Mouse (Mus musculus): ENCODE results near the gene M1ap.

The M1ap gene

GRCm38 (mm10) chr6:83011255-83011654 lies 64.6 kb downstream of the M1ap start:
- no peak for DNase-seq

- no peak for DNase-seq
These were observed 65.1 kb downstream of the M1ap start for GRCm38 (mm10) chr6:83011756-83012155.

- DNase-seq = no peak
These were observed 66.7 kb downstream of the M1ap start for GRCm38 (mm10) chr6:83013444-83013843.

GRCm38 (mm10) chr6:83014482-83015466 lies 68.1 kb downstream of the M1ap start:
- DNase-seq = no peak

- no peak for DNase-seq
These were observed 69.0 kb downstream of the M1ap start for GRCm38 (mm10) chr6:83015749-83016148.

- peak; percentile 55 for DNase-seq
These were observed 70.5 kb downstream of the M1ap start for GRCm38 (mm10) chr6:83017190-83017589.

GRCm38 (mm10) chr6:83019044-83019443 lies 72.3 kb downstream of the M1ap start:
- DNase-seq = no peak

- no peak for DNase-seq
These were observed 73.4 kb downstream of the M1ap start for GRCm38 (mm10) chr6:83020121-83020520.

- DNase-seq = no peak
These were observed 74.3 kb downstream of the M1ap start for GRCm38 (mm10) chr6:83020836-83021593.

GRCm38 (mm10) chr6:83023008-83023407 lies 76.3 kb downstream of the M1ap start:
- DNase-seq = no peak

GRCm38 (mm10) chr6:83023786-83024185 lies 77.1 kb downstream of the M1ap start:
- no peak for DNase-seq

- no peak for DNase-seq
These were observed 77.7 kb downstream of the M1ap start for GRCm38 (mm10) chr6:83024421-83024820.

- no peak for DNase-seq
These were observed 78.5 kb downstream of the M1ap start for GRCm38 (mm10) chr6:83025221-83025620.

GRCm38 (mm10) chr6:83027293-83027692 lies 80.6 kb downstream of the M1ap start:
- DNase-seq = no peak

- DNase-seq = no peak
These were observed 81.0 kb downstream of the M1ap start for GRCm38 (mm10) chr6:83027706-83028105.

- DNase-seq = no peak
These were observed 83.1 kb downstream of the M1ap start for GRCm38 (mm10) chr6:83029777-83030176.

- no peak for DNase-seq
These were observed 84.4 kb downstream of the M1ap start for GRCm38 (mm10) chr6:83031111-83031510.

- no peak for DNase-seq
These were observed 85.4 kb downstream of the M1ap start for GRCm38 (mm10) chr6:83031921-83032590.

GRCm38 (mm10) chr6:83032769-83033191 lies 86.1 kb downstream of the M1ap start:
- peak; percentile 53 for DNase-seq

GRCm38 (mm10) chr6:83033249-83034185 lies 86.8 kb downstream of the M1ap start, which contains the start of the genes Dok1 and Loxl3:
Dok1 (minus strand) TSS chr6:83033471.
Loxl3 (plus strand) TSS chr6:83034173.
- peak; percentile 74 for DNase-seq

- no peak for DNase-seq
These were observed 87.9 kb downstream of the M1ap start for GRCm38 (mm10) chr6:83034463-83035055.
